Mouse (Mus musculus): ENCODE measurements at regions not wholly inside any gene's neighbourhood (a gene's known extent, or its start where the extent isn't known, plus 50 kb on each side); places are given as distances from the start of the nearest gene placed in this dataset.

DNA sequence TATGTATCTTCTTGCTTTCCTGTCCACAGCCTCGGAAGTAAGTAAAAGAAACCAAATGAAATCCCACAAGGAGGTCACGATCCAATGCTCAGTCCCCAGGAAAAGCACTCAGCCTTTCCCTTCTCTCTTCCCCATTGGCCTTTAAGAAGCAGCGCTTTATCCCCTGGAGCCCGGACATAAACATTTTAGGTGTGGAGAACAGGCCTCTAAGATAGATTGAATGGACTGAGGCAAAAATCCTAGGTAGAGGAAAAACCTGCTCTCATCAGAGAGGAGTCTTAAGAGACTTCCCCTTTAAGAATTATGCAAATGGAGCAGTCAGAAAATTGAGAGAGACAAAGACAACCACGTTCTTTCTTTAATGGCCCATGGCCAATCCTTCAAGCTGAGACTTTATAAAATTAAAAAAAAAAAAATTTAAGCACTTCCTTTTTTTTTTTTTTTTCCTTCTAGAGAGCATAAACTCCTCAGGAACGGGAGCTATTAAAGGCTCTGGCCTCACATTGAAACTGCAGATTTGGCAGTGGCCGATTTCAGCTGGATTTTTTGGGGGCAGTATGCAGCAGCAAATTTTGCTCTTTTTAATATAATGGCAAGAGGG, 1020.5 kb downstream of the 9330182O14Rik start:
- no peak for DNase-seq (ENCODE audit: low spot score)

DNA sequence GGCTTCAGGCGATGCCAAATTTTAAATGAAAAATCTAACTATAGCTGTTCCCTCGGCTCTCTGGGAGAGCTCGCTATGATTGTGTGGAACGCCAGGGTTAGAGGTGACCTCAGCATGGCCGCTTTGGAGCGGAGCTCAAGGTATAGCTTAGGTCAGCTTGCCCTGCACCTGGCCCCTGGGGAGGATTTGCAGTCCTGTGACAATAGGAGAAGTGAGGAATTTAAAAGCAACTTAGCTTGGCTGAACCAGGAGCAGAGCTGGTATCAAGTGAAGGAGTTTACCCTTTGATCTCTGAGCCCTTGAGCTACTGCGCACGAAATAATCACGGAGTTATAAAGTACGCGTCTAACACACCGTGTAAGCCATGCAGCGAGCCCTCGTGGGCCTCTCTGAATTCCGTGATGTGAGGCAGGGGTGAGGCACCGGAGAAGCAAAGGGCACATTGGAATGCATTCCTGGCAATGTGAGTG, 1021.0 kb downstream of the 9330182O14Rik start:
- DNase-seq (ENCODE audit: low spot score), result no peak

DNA sequence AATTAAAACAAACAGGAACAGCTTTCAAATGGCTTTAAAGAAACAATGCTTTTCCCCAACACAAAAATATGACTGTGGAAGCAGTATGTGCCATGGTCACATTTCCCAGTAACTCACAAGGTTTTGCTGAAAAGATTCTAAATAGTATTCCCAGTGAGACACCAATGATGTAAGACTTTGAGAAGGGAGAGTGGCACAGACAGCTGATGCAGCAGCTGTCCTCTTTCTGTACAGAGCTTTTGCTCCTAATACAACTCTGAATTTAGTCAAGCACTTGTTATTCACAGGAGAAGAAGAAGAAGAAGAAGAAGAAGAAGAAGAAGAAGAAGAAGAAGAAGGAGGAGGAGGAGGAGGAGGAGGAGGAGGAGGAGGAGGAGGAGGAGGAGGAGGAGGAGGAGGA, 1023.6 kb downstream of the 9330182O14Rik start:
- no peak for DNase-seq (ENCODE audit: low spot score)

DNA sequence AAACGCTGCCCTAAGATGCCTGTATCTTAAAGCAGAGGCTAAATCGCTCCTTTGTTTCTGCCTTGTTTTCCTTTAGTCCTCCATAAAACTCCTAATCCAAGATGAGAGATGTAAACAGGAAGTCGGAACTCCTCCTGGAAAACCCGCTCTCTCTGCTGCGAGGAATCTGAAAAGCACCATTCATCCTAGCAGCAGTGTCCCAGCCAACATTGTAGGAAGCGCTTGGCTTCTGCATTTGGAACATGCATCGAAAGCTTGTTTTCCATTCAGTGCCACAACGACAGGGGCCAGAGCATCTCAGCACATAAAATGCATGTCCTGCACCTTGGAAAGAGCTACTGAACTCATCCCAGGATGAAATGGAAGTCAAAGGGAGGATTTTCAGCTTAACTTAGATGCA, 1028.1 kb downstream of the 9330182O14Rik start:
- DNase-seq (ENCODE audit: low spot score), result no peak

DNA sequence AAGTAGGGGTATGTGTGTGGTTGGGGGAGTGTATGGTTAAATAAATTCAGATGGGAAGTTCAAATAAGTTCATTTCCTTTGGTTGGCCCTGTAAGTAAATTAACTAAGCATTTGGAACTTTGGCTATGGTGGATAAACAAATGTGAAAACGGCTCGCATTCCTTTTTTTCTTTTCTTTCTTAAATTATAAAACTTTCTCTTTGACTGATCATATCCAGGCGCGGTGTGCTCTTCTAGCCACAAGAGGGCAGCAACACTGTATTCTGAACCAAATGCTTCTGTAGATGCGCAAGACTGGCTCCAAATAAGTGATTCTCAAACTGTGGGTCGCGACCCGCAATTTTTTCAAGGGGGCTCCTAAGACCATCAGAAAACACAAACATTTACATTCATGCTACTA, 1028.6 kb downstream of the 9330182O14Rik start:
- DNase-seq (ENCODE audit: low spot score), result peak; percentile 30

DNA sequence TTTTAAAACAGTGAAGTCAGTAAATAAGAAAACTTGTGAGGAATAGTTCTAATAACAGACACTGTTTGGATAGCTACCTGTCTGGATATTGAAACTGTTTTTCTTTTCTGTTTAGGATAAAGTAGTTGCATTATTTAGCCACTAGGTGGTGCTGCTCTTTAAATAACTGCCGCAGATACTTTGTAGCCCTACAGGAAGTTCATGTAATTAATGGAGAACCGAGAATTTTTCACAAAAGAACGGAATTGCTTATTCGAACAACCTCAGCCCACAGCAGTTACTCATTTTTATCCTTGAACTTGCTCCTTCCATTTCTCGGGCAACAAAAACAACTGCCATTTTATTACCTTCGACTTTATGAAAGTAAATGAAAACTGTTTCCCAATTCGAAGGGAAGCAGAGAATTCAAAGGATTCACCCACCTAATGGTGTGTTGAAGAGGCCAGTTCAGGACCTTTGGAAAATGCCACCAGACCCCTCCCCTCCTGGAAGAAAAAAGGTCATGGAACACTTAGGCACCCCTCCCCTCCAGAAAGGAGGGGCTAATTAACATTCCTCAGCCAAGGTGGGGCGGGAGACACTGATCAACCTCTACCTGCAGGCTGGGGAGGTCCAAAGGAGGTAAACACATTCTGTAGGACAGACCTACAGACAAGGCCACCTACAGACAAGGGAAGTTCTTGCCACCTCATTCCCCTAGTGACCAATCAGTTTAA, 1029.6 kb downstream of the 9330182O14Rik start:
- no peak for DNase-seq (ENCODE audit: low spot score)

DNA sequence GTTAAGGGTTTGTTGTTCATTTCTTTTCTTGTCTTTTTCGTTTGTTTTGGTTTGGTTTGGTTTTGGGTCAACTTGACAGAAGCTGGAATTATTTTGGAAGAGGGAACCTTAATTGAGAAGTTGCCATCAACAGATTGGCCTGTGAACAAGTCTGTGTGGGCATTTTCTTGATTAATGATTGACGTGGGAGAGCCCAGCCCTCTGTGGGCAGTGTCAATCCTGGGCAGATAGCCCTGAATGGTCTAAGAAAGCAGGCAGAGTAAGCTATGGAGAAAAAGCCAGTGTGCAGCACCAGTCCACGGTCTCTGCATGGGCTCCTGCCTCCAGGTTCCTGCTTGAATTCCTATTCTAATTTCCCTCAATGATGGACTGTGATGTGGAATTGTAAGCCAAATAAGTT, 1031.4 kb downstream of the 9330182O14Rik start:
- no peak for DNase-seq (ENCODE audit: low spot score)

DNA sequence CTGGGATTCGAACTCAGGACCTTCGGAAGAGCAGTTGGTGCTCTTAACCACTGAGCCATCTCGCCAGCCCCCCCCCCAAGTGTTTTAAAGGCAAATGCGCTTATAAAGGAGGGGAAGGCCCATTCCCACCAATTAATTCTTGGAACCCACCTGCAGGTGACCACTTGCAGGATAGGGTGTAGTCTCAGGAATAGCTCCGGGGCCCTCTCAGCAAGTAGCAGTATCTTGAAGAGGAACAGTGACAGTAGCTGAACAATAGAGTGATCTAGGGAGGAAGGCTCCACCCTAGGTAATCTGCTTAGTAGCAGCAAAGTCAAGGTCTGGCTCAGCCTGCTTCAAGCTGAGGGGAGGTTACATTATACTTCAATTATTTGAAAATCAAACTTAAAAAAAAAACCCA, 1056.6 kb downstream of the 9330182O14Rik start:
- DNase-seq (ENCODE audit: low spot score), result no peak

DNA sequence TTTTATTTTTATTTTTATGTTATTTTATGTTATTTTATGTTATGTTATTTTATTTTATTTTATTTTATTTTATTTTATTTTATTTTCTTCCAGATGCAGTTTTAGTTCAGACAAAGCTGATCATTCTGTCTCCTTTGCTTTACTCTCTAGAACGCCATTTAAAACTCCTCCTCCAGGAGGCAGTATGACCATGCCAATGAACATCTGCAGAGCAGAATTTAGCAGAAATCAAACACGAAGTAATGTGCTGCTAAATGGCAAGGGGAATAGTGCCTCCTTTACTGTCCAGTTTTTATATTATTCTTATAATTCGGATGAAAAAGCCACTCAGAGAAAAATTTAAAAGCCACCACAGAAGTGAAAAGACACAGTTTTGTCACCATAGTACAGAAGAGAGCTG, 1059.1 kb downstream of the 9330182O14Rik start:
- DNase-seq (ENCODE audit: low spot score), result peak; percentile 38

DNA sequence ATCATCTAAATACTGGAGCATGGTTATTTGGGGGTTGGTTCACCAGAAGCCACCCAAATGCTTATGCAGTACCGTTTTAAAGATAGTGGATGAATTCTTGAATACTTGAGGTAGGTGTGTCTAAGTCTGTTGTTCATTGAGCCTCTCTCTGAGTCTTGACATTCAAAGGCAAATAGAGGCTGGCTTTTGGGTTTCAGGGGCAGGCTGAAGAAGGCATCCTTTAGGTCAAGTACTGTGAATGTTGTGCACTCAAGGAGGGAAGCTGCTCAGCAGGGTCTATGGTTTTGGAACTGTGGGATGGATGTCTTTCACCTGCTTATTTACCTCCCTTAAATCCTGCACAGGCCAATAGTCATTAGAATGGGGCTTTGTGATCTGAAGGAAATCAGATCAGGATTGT, 1089.6 kb downstream of the 9330182O14Rik start:
- no peak for DNase-seq (ENCODE audit: low spot score)

DNA sequence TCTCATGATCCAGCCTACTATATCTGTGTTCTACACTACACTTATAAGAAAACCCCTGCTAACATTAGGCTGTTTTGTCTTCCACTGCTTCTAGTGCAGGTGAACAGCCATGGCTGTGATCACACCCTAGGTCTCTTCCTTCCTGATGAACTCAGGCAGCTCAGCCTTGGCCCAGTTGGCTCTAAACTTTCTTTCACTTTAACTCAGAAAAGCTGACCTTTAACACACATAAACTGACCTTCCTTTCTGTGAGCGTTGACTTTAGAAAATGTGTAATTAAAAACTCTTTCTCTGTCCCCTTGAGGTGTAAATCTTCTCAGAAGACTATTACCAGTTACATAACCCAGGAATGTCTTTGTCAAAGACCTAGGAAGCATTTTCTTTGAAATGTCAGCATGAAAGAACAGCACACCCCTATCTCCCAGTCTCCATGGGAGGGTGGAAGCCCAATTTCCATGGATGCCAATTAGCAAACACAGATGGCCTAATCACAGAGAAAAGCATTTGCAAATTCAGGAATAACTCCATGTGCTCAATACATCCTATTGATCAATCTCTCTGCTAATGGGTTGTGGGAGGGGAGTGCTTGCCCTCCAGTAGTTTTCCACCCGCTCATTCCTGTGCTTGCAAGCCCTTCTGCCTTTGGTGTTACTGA, 1098.4 kb downstream of the 9330182O14Rik start:
- DNase-seq (ENCODE audit: low spot score), result no peak

Data from ovary, postnatal 14 days (tissue).